Mouse (Mus musculus) stomach, postnatal 0 days (tissue): ENCODE data around the gene Creb3l2.
"Not testable (repeated sequence)": the region's sequence is repeated elsewhere in the genome, so short reads cannot be mapped to it uniquely, and the experiment has no call there.

Experiments used
- CTCF ChIP-seq: IDR thresholded peaks from 2 replicates; pipeline ENCODE4 v1.5.1; 2016; ENCODE audit warnings: antibody characterized with exemption, low read depth, mild to moderate bottlenecking, moderate library complexity
- EP300 ChIP-seq: optimal IDR thresholded peaks from 2 replicates; pipeline ENCODE3; 2016; ENCODE audit warnings: antibody characterized with exemption

- not testable (repeated sequence) for TF ChIP-seq CTCF, EP300
Observed at GRCm38 (mm10) chr6:37377387-37377786, 64.6 kb downstream of the Creb3l2 start.
